Mouse (Mus musculus) heart, embryonic 11.5 days (tissue): ENCODE measurements around the gene Mum1. TPM values are rescaled to one million over a fixed set of nuclear protein-coding genes. Genes with fewer than 3 reads are reported as not detected.
"Not testable (repeated sequence)": the region's sequence is repeated elsewhere in the genome, so short reads cannot be mapped to it uniquely, and the experiment has no call there.

ENCODE experiments used
- ATAC-seq: fragments of 200-750 bp; cut with Nextera tagmentation; replicated peaks from 2 replicates; pipeline ENCODE4 v1.8.0; 2017; ENCODE audit warnings: moderate library complexity; ENCODE audit not compliant: insufficient number of reproducible peaks, low FRiP score, low TSS enrichment
- H3K27ac ChIP-seq: fragments of 300-500 bp; sonication (generic); 2 replicates; pipeline ENCODE4 v1.5.1; 2014; ENCODE audit warnings: mild to moderate bottlenecking, low read depth, low read length
- H3K27me3 ChIP-seq: fragments of 300-500 bp; sonication (generic); 2 replicates; pipeline ENCODE4 v1.6.1; 2014; ENCODE audit warnings: mild to moderate bottlenecking, low read length, mixed read lengths; ENCODE audit not compliant: control insufficient read depth, insufficient read depth
- H3K36me3 ChIP-seq: fragments of 300-500 bp; sonication (generic); 2 replicates; pipeline ENCODE4 v1.6.1; 2014; ENCODE audit warnings: mild to moderate bottlenecking, low read length, moderate library complexity, mixed read lengths; ENCODE audit not compliant: control insufficient read depth, insufficient read depth
- H3K4me1 ChIP-seq: fragments of 300-500 bp; sonication (generic); 2 replicates; pipeline ENCODE4 v1.6.1; 2014; ENCODE audit warnings: low read length; ENCODE audit not compliant: control insufficient read depth, insufficient read depth
- H3K4me2 ChIP-seq: fragments of 300-500 bp; sonication (generic); 2 replicates; pipeline ENCODE4 v1.6.1; 2014; ENCODE audit warnings: mild to moderate bottlenecking, moderate library complexity
- H3K4me3 ChIP-seq: fragments of 300-500 bp; sonication (generic); 2 replicates; pipeline ENCODE4 v1.5.1; 2014; ENCODE audit warnings: low read depth, low read length
- H3K9ac ChIP-seq: fragments of 300-500 bp; sonication (generic); 2 replicates; pipeline ENCODE4 v1.6.1; 2014; ENCODE audit warnings: mild to moderate bottlenecking, low read depth, low read length, moderate library complexity
- H3K9me3 ChIP-seq: fragments of 300-500 bp; sonication (generic); replicated peaks from 2 replicates; pipeline ENCODE4 v1.6.1; 2016; ENCODE audit warnings: low read length; ENCODE audit not compliant: control insufficient read depth
- WGBS: fragments of 180-500 bp; shearing (Covaris S2); extraction: QIAGEN DNeasy Blood & Tissue Kit; methylation state at CpG from one replicate; pipeline ENCODE4 v1.1.7; 2014; ENCODE audit not compliant: insufficient replicate concordance; 5-methylcytosine and 5-hydroxymethylcytosine counted together
- polyA plus RNA-seq: library from polyadenylated mRNA; unstranded; fragments of >200 nt; fragmentation: Nextera tagmentation; extraction: Ambion mirVana; gene quantifications from 2 replicates; pipeline ENCODE4 v1.2.1, GENCODE M21; 2014

Mum1 gene
- polyA plus RNA-seq, 1 experiment from 2014 or later = 34.6 TPM

DNA sequence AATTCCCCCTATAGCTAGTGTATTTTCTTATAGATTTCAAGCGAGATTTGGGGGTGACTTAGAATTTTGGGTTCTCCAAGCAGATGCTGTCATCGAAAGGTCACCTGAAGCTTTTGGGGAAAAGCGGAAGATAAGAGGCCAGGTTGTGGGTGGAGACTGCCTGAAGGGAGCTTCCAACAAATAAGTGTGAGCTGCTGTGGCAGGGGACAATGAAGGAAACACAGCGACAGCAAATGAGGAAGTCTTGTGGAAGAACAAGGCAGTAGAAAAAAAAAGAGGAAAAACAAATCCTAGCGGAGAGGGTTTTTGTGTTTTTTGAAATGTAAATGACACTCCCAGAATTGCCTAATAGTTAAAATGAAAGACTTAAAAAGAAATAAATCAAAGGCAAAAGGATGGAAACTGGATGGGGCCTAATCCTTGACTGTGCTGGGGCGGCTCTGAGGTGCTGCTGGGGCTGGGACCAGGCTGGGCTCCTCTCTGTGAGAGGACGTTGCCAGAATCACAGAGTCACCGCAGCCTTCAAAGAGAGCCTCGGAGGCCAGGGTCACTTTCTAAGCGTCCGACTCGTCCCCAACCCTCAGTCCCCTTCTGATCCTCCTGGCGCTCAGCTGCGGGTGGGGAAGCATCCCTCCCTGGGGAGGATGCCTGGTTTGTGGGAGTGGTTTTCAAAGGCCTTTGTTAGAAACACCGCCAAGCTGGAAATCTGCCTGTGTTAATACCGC, 11.0 kb upstream of the Mum1 start:
- Histone ChIP-seq H3K4me1 (no peaks in the 10 kb centered on the region), H3K9me3 (no peaks in the 10 kb centered on the region), H3K4me3 (no peak overlapping the region), H3K36me3 (no peaks in the 10 kb centered on the region), H3K27me3 (no peaks in the 10 kb centered on the region), H3K9ac (no peak overlapping the region), H3K4me2 (no peak overlapping the region), H3K27ac (no peak overlapping the region)
- 29% methylated on average over 16 of the region's 16 CpGs for WGBS
- no peak for ATAC-seq

DNA sequence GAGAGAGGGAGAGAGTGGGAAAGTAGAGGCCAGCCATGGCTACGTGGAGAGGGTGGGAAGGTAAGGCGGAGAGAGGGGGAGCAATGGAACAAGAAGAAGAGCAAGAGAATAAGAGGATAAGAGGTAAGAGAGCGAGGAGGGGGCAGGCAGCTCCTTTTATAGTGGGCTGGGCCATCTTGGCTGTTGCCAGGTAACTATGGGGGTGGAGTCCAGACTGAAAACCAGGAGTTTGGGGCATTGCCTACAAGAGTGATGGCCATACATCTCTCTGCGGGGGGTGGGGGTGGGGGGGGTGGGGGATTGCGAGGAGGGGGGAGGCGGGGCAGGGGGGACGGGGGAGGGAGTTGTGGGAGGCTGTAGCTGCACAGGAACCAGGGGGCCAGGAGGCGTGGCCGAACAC, 5.6 kb upstream of the Mum1 start:
- no peak overlapping the region for H3K27ac ChIP-seq
- H3K9ac ChIP-seq = no peak overlapping the region
- 29% methylated on average over 9 of the region's 9 CpGs for WGBS
- H3K4me2 ChIP-seq = no peak overlapping the region
- H3K4me3 ChIP-seq = no peak overlapping the region
- peaks cover 5% of the 10 kb centered on the region for H3K4me1 ChIP-seq
- no peaks in the 10 kb centered on the region for H3K9me3 ChIP-seq
- H3K36me3 ChIP-seq = no peaks in the 10 kb centered on the region
- ATAC-seq = no peak
- H3K27me3 ChIP-seq = no peaks in the 10 kb centered on the region

DNA sequence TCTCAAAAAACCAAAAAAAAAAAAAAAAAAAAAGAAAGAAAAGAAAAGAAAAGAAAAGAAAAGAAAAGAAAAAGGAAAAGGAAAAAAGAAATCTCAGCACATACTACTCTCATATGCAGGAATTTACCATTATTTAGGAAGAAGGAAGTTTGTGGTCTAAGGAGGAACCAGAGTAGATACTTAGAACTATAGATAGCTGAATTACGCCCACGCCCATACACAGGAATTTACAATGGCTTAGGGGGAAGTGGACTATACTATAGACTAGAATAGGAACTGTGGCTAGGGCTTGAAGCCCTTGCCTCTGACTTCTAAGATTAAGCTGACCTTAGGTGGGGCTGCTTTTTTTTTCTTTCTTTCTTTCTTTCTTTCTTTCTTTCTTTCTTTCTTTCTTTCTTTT, 3.1 kb upstream of the Mum1 start:
- not testable (repeated sequence) for H3K9me3 ChIP-seq, H3K9ac ChIP-seq, H3K4me3 ChIP-seq, ATAC-seq, H3K27me3 ChIP-seq, H3K4me2 ChIP-seq, H3K36me3 ChIP-seq, H3K27ac ChIP-seq
- peaks cover 16% of the 10 kb centered on the region for H3K4me1 ChIP-seq
- 78% methylated on average over 2 of the region's 2 CpGs for WGBS

DNA sequence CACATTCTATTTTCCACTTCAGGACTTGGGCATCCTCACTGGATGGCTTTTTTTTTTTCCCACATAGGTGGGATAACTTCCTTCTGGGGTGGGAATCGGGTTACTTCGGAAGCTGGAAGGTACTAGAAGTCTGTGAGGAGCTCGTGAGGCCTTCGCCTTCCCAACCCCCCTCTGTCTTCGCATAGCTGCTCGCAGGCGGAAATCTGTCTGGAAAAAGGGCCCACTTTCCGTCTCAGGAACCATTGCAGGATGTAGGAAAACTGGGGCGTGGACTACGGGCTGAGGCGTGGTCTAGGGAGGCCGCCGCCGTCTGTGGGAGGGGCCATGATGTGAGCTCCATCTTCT, 191 bp upstream of the Mum1 start:
- ATAC-seq = 0 out of 2 replicates have a peak, but pooled peaks have one; percentile 1
- H3K36me3 ChIP-seq = peaks cover 8% of the 10 kb centered on the region; the same call in 1 of the 2 replicates
- peak overlapping the region; percentile 82 for H3K27ac ChIP-seq
- H3K4me2 ChIP-seq = peak overlapping the region; percentile 80
- under 1% methylated on average over 14 of the region's 14 CpGs for WGBS
- no peaks in the 10 kb centered on the region for H3K9me3 ChIP-seq
- no peaks in the 10 kb centered on the region for H3K27me3 ChIP-seq
- H3K4me1 ChIP-seq = peaks cover 18% of the 10 kb centered on the region
- H3K9ac ChIP-seq = peak overlapping the region; percentile 60
- peak overlapping the region; percentile 93 for H3K4me3 ChIP-seq

DNA sequence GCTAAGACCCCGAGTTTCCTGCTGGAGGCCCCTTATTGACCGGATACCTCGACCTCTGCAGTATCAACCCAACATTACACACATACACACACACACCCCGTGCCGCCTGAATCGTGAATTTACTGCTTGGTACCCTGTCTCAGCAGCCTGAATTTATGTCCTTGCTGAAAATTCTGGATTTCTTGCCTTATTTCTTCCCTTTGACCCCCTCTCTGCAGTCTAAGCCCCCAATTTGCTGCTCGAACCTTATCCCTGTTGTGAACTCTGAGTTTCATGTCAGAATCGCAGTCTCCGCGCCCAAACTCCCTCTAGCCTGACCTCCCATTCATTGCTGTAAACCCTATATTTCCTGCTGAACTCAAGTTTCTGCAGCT, 919 bp downstream of the Mum1 start:
- Histone ChIP-seq H3K27me3 (no peaks in the 10 kb centered on the region), H3K27ac (peak overlapping the region; percentile 97), H3K36me3 (peaks cover 10% of the 10 kb centered on the region; the same call in 1 of the 2 replicates), H3K9ac (peak overlapping the region; percentile 93), H3K4me1 (peaks cover 13% of the 10 kb centered on the region), H3K4me3 (peak overlapping the region; percentile 93), H3K9me3 (no peaks in the 10 kb centered on the region), H3K4me2 (peak overlapping the region; percentile 80)
- ATAC-seq = no peak
- 10% methylated on average over 10 of the region's 10 CpGs for WGBS

DNA sequence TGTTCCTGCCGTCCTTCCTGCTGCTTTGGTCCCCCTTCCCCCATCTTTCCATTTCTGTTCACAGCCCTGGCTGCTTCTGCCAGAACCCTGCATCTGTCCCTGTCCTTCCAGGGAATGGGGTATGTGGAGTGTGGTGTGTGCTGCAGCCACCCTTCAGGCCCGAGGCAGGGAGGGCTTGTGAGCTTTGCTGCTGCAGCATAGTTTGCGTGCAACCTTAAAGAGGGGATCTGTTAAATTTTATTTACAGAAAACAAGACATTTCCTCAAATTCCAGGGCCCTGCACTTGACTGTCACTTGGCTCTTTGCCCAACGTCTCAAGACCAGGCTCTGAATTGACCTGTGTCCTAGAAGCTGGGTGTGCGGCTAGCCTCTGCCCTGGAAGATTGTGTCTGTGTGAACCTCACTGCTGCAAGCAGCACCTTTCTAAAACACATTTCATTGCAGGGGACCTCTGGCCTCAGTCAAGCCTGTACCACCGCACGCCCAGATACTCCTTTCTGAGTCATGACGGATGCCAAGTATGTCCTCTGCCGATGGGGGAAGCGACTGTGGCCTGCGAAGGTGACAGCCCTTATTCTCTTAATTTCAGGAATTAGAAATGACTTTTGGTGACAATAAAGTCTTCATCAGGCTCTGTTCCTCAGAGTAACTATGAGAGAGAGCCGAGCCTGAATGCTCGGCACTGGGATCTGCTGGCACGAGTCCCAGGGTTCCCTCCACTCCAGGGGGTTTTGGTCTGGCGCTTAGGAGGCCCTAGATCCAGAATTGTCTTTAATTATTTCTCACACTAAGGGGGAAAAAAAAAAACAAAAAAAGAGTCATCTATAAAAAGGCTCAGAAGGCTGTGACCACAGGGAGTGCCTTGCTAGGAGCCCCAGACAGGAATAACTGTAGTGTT, 1.9 kb downstream of the Mum1 start:
- ATAC-seq = no peak

DNA sequence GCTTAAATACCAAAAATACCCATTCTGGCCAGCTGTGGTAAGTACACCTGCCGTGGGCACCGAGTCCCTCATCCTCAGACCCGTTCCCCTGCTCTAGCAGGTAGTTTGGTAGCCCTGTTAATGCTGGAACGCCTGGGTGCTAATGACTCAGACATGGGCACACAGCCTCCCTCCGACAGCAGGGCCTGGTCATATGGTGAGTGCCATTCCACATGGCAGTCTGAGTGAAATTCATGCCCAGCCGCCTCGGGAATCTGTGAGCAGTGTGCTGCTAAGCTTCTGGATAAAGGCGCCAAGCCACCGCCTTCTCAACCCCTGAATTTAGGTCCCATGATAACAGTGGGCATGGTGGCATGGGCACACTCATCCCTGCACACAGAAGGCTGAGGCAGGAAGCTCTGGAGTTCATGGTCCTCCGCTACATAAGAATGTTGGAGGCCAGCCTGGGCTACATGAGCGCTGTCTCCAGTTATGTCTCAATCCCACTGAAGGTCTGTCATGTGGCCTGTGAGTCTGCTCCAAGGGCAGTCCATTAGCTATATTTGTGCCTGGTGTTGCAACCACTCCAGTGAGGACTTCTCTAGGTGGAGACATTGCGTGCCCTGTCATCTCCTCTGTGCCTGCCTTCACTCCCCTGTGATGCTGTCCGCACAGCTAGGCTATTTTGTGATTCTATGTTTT, 10.1 kb downstream of the Mum1 start:
- Histone ChIP-seq H3K36me3 (peaks cover 63% of the 10 kb centered on the region), H3K27me3 (no peaks in the 10 kb centered on the region), H3K27ac (no peak overlapping the region), H3K9me3 (no peaks in the 10 kb centered on the region), H3K4me1 (peaks cover 6% of the 10 kb centered on the region), H3K4me2 (no peak overlapping the region), H3K4me3 (no peak overlapping the region), H3K9ac (no peak overlapping the region)
- ATAC-seq = no peak
- 95% methylated on average over 13 of the region's 13 CpGs for WGBS

More for the DNA sequence above, 1.9 kb downstream of the Mum1 start:
- Histone ChIP-seq H3K36me3 (peaks cover 18% of the 10 kb centered on the region), H3K4me2 (peak overlapping the region; percentile 80), H3K4me3 (peak overlapping the region; percentile 93), H3K9me3 (no peaks in the 10 kb centered on the region), H3K4me1 (peaks cover 19% of the 10 kb centered on the region), H3K9ac (peak overlapping the region; percentile 93), H3K27ac (peak overlapping the region; percentile 97), H3K27me3 (no peaks in the 10 kb centered on the region)
- WGBS = 62% methylated on average over 15 of the region's 15 CpGs

DNA sequence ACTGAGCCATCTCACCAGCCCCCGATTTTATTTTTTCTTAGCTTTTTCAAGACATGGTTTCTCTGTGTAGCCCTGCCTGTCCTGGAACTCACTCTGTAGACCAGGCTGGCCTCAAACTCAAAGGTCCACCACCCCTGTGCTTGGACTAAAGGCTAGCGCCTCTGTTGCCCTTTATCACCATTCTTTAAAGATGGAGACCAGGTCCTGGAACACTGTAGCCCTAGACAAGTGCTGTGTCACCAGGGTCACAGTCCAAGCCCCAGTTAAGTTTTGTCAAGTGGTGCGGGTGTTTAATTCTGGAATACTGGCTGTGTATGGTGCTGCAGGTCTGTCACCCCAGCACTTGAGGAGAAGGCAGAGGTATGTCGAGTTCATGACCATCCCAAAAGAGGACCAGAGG, 10.8 kb downstream of the Mum1 start:
- no peak overlapping the region for H3K9ac ChIP-seq
- no peaks in the 10 kb centered on the region for H3K27me3 ChIP-seq
- ATAC-seq = no peak
- H3K4me3 ChIP-seq = no peak overlapping the region
- no peaks in the 10 kb centered on the region for H3K9me3 ChIP-seq
- H3K36me3 ChIP-seq = peaks cover 66% of the 10 kb centered on the region
- H3K27ac ChIP-seq = no peak overlapping the region
- H3K4me1 ChIP-seq = peaks cover 11% of the 10 kb centered on the region
- WGBS = 83% methylated on average over 4 of the region's 4 CpGs
- no peak overlapping the region for H3K4me2 ChIP-seq
